Mouse (Mus musculus): Measurements from ENCODE around the gene Dnajc22. TPM values are rescaled to one million over a fixed set of nuclear protein-coding genes. Genes with fewer than 3 reads are reported as not detected.
A peak's percentile ranks its signal among the peaks of the same experiment; 100 is the strongest.

Gene Dnajc22
- polyA plus RNA-seq, 1 experiment from 2014 or later = 1.6 TPM

GRCm38 (mm10) chr15:99095356-99095755 is 2.4 kb downstream of the Dnajc22 start:
- no peak for ATAC-seq (ENCODE audit: low read depth)
- Histone ChIP-seq H3K4me2 (ENCODE audit: low read depth, low read length) (no peak overlapping the region), H3K4me3 (ENCODE audit: low read length) (no peak overlapping the region)

GRCm38 (mm10) chr15:99096061-99096793 is 3.3 kb downstream of the Dnajc22 start:
- peaks cover 77% of the 10 kb centered on the region for H3K27me3 ChIP-seq (ENCODE audit: control insufficient read depth, insufficient read depth, low read depth, low read length)
- WGBS = 5% methylated on average over 24 of the region's 24 CpGs
- H3K4me3 ChIP-seq (ENCODE audit: low read length) = peak overlapping the region; percentile 43
- ATAC-seq (ENCODE audit: low read depth) = no peak
- H3K27ac ChIP-seq (ENCODE audit: low read length) = no peak overlapping the region
- H3K9me3 ChIP-seq (ENCODE audit: control insufficient read depth, low read length) = no peaks in the 10 kb centered on the region
- peak overlapping the region; percentile 67 for H3K4me2 ChIP-seq (ENCODE audit: low read depth, low read length)
- peaks cover 39% of the 10 kb centered on the region for H3K4me1 ChIP-seq (replicated peaks; ENCODE audit: control insufficient read depth, insufficient read depth, low read length)
- no peak overlapping the region for H3K9ac ChIP-seq (ENCODE audit: low read length)
- H3K36me3 ChIP-seq (ENCODE audit: control insufficient read depth, insufficient read depth, low read length) = no peaks in the 10 kb centered on the region

More at GRCm38 (mm10) chr15:99095356-99095755, 2.4 kb downstream of the Dnajc22 start:
- Histone ChIP-seq H3K4me1 (replicated peaks; ENCODE audit: control insufficient read depth, insufficient read depth, low read length) (peaks cover 39% of the 10 kb centered on the region), H3K9ac (ENCODE audit: low read length) (no peak overlapping the region), H3K27me3 (ENCODE audit: control insufficient read depth, insufficient read depth, low read depth, low read length) (peaks cover 85% of the 10 kb centered on the region), H3K36me3 (ENCODE audit: control insufficient read depth, insufficient read depth, low read length) (no peaks in the 10 kb centered on the region), H3K27ac (ENCODE audit: low read length) (no peak overlapping the region), H3K9me3 (ENCODE audit: control insufficient read depth, low read length) (no peaks in the 10 kb centered on the region)
- 7% methylated on average over 6 of the region's 6 CpGs for WGBS

- Histone ChIP-seq H3K9me3 (ENCODE audit: control insufficient read depth, low read length) (no peaks in the 10 kb centered on the region), H3K4me3 (ENCODE audit: low read length) (peak overlapping the region; percentile 43), H3K27ac (ENCODE audit: low read length) (no peak overlapping the region), H3K4me1 (replicated peaks; ENCODE audit: control insufficient read depth, insufficient read depth, low read length) (peaks cover 39% of the 10 kb centered on the region), H3K4me2 (ENCODE audit: low read depth, low read length) (peak overlapping the region; percentile 67), H3K9ac (ENCODE audit: low read length) (peak overlapping the region; percentile 43; the same call in 1 of the 2 replicates), H3K36me3 (ENCODE audit: control insufficient read depth, insufficient read depth, low read length) (no peaks in the 10 kb centered on the region), H3K27me3 (ENCODE audit: control insufficient read depth, insufficient read depth, low read depth, low read length) (peaks cover 71% of the 10 kb centered on the region)
- ATAC-seq (ENCODE audit: low read depth) = no peak
- 0% methylated on average over 45 of the region's 58 CpGs for WGBS
These were observed 4.0 kb downstream of the Dnajc22 start for GRCm38 (mm10) chr15:99096831-99097500.

- peak overlapping the region; percentile 43 for H3K4me3 ChIP-seq (ENCODE audit: low read length)
- peaks cover 39% of the 10 kb centered on the region for H3K4me1 ChIP-seq (replicated peaks; ENCODE audit: control insufficient read depth, insufficient read depth, low read length)
- peaks cover 61% of the 10 kb centered on the region for H3K27me3 ChIP-seq (ENCODE audit: control insufficient read depth, insufficient read depth, low read depth, low read length)
- H3K27ac ChIP-seq (ENCODE audit: low read length) = no peak overlapping the region
- H3K9me3 ChIP-seq (ENCODE audit: control insufficient read depth, low read length) = no peaks in the 10 kb centered on the region
- no peaks in the 10 kb centered on the region for H3K36me3 ChIP-seq (ENCODE audit: control insufficient read depth, insufficient read depth, low read length)
- H3K9ac ChIP-seq (ENCODE audit: low read length) = peak overlapping the region; percentile 43
- ATAC-seq (ENCODE audit: low read depth) = 0 out of 2 replicates have a peak, but pooled peaks have one; percentile 18
- peak overlapping the region; percentile 67 for H3K4me2 ChIP-seq (ENCODE audit: low read depth, low read length)
- whole genome bisulfite sequencing = 0% methylated on average over 39 of the region's 39 CpGs
These were observed 5.0 kb downstream of the Dnajc22 start for GRCm38 (mm10) chr15:99097840-99098492.

- Histone ChIP-seq H3K4me1 (replicated peaks; ENCODE audit: control insufficient read depth, insufficient read depth, low read length) (peaks cover 37% of the 10 kb centered on the region), H3K9ac (ENCODE audit: low read length) (peak overlapping the region; percentile 43), H3K4me2 (ENCODE audit: low read depth, low read length) (peak overlapping the region; percentile 67), H3K4me3 (ENCODE audit: low read length) (peak overlapping the region; percentile 43), H3K27ac (ENCODE audit: low read length) (no peak overlapping the region), H3K36me3 (ENCODE audit: control insufficient read depth, insufficient read depth, low read length) (no peaks in the 10 kb centered on the region), H3K27me3 (ENCODE audit: control insufficient read depth, insufficient read depth, low read depth, low read length) (peaks cover 56% of the 10 kb centered on the region), H3K9me3 (ENCODE audit: control insufficient read depth, low read length) (no peaks in the 10 kb centered on the region)
- WGBS = 1% methylated on average over 9 of the region's 9 CpGs
- ATAC-seq (ENCODE audit: low read depth) = no peak
These were observed 5.5 kb downstream of the Dnajc22 start for GRCm38 (mm10) chr15:99098493-99098861.

- no peaks in the 10 kb centered on the region for H3K36me3 ChIP-seq (ENCODE audit: control insufficient read depth, insufficient read depth, low read length)
- H3K9me3 ChIP-seq (ENCODE audit: control insufficient read depth, low read length) = no peaks in the 10 kb centered on the region
- WGBS = under 1% methylated on average over 15 of the region's 15 CpGs
- peak overlapping the region; percentile 50; the same call in 1 of the 2 replicates for H3K9ac ChIP-seq (ENCODE audit: low read length)
- ATAC-seq (ENCODE audit: low read depth) = peak; percentile 67
- H3K27me3 ChIP-seq (ENCODE audit: control insufficient read depth, insufficient read depth, low read depth, low read length) = peaks cover 51% of the 10 kb centered on the region
- H3K4me2 ChIP-seq (ENCODE audit: low read depth, low read length) = peak overlapping the region; percentile 67
- H3K27ac ChIP-seq (ENCODE audit: low read length) = no peak overlapping the region
- peak overlapping the region; percentile 43; the same call in 1 of the 2 replicates for H3K4me3 ChIP-seq (ENCODE audit: low read length)
- H3K4me1 ChIP-seq (replicated peaks; ENCODE audit: control insufficient read depth, insufficient read depth, low read length) = peaks cover 31% of the 10 kb centered on the region
These were observed 6.2 kb downstream of the Dnajc22 start for GRCm38 (mm10) chr15:99099139-99099556.

GRCm38 (mm10) chr15:99099984-99100383 is 7.0 kb downstream of the Dnajc22 start:
- H3K4me2 ChIP-seq (ENCODE audit: low read depth, low read length) = no peak overlapping the region
- ATAC-seq (ENCODE audit: low read depth) = no peak

GRCm38 (mm10) chr15:99105238-99105637 is 12.3 kb downstream of the Dnajc22 start:
- Histone ChIP-seq H3K27me3 (ENCODE audit: control insufficient read depth, insufficient read depth, low read depth, low read length) (no peaks in the 10 kb centered on the region), H3K9ac (ENCODE audit: low read length) (no peak overlapping the region), H3K4me1 (replicated peaks; ENCODE audit: control insufficient read depth, insufficient read depth, low read length) (no peaks in the 10 kb centered on the region), H3K4me3 (ENCODE audit: low read length) (no peak overlapping the region), H3K27ac (ENCODE audit: low read length) (no peak overlapping the region), H3K9me3 (ENCODE audit: control insufficient read depth, low read length) (no peaks in the 10 kb centered on the region), H3K36me3 (ENCODE audit: control insufficient read depth, insufficient read depth, low read length) (no peaks in the 10 kb centered on the region), H3K4me2 (ENCODE audit: low read depth, low read length) (no peak overlapping the region)
- no peak for ATAC-seq (ENCODE audit: low read depth)
- 45% methylated on average over 7 of the region's 7 CpGs for WGBS

More at GRCm38 (mm10) chr15:99099984-99100383, 7.0 kb downstream of the Dnajc22 start:
- no peaks in the 10 kb centered on the region for H3K36me3 ChIP-seq (ENCODE audit: control insufficient read depth, insufficient read depth, low read length)
- no peaks in the 10 kb centered on the region for H3K9me3 ChIP-seq (ENCODE audit: control insufficient read depth, low read length)
- WGBS = 44% methylated on average over 3 of the region's 3 CpGs
- peaks cover 26% of the 10 kb centered on the region for H3K4me1 ChIP-seq (replicated peaks; ENCODE audit: control insufficient read depth, insufficient read depth, low read length)
- H3K4me3 ChIP-seq (ENCODE audit: low read length) = no peak overlapping the region
- no peak overlapping the region for H3K27ac ChIP-seq (ENCODE audit: low read length)
- H3K9ac ChIP-seq (ENCODE audit: low read length) = no peak overlapping the region
- peaks cover 45% of the 10 kb centered on the region for H3K27me3 ChIP-seq (ENCODE audit: control insufficient read depth, insufficient read depth, low read depth, low read length)

- H3K27me3 ChIP-seq (ENCODE audit: control insufficient read depth, insufficient read depth, low read depth, low read length) = no peaks in the 10 kb centered on the region
- WGBS = 66% methylated on average over 3 of the region's 3 CpGs
- no peak overlapping the region for H3K9ac ChIP-seq (ENCODE audit: low read length)
- no peak for ATAC-seq (ENCODE audit: low read depth)
- no peaks in the 10 kb centered on the region for H3K9me3 ChIP-seq (ENCODE audit: control insufficient read depth, low read length)
- no peaks in the 10 kb centered on the region for H3K36me3 ChIP-seq (ENCODE audit: control insufficient read depth, insufficient read depth, low read length)
- H3K4me2 ChIP-seq (ENCODE audit: low read depth, low read length) = no peak overlapping the region
- H3K27ac ChIP-seq (ENCODE audit: low read length) = no peak overlapping the region
- no peaks in the 10 kb centered on the region for H3K4me1 ChIP-seq (replicated peaks; ENCODE audit: control insufficient read depth, insufficient read depth, low read length)
- H3K4me3 ChIP-seq (ENCODE audit: low read length) = no peak overlapping the region
These were observed 14.9 kb downstream of the Dnajc22 start for GRCm38 (mm10) chr15:99107866-99108265.

Measured in lung, embryonic 16.5 days (tissue).